Mouse (Mus musculus): ENCODE data around the gene Il12rb1. TPM values are rescaled to one million over a fixed set of nuclear protein-coding genes. Genes with fewer than 3 reads are reported as not detected.

Gene Il12rb1
- polyA plus RNA-seq, 1 experiment from 2014 or later: not detected

GRCm38 (mm10) chr8:70770748-70771147, 37.5 kb upstream of the Il12rb1 start:
- Histone ChIP-seq H3K4me3 (ENCODE audit: low read depth, low read length) (no peak overlapping the region), H3K27ac (replicated peaks; ENCODE audit: low read depth, low read length) (no peak overlapping the region), H3K36me3 (ENCODE audit: control insufficient read depth, insufficient read depth, low read length) (peaks cover 24% of the 10 kb centered on the region), H3K9me3 (ENCODE audit: control insufficient read depth, low read length) (no peaks in the 10 kb centered on the region), H3K4me1 (ENCODE audit: control insufficient read depth, insufficient read depth, low read length) (peaks cover 20% of the 10 kb centered on the region), H3K27me3 (ENCODE audit: control insufficient read depth, insufficient read depth, low read length) (no peaks in the 10 kb centered on the region), H3K9ac (ENCODE audit: low read length) (no peak overlapping the region), H3K4me2 (ENCODE audit: low read depth, severe bottlenecking) (no peak overlapping the region)
- no peak for DNase-seq (ENCODE audit: low spot score)
- 96% methylated on average over 13 of the region's 13 CpGs for WGBS
- ATAC-seq (ENCODE audit: insufficient number of reproducible peaks, low FRiP score, low TSS enrichment, low read depth): no peak

GRCm38 (mm10) chr8:70771217-70771616, 37.0 kb upstream of the Il12rb1 start:
- ATAC-seq (ENCODE audit: insufficient number of reproducible peaks, low FRiP score, low TSS enrichment, low read depth) (no peak), DNase-seq (ENCODE audit: low spot score) (no peak)
- Histone ChIP-seq H3K4me2 (ENCODE audit: low read depth, severe bottlenecking) (no peak overlapping the region), H3K9ac (ENCODE audit: low read length) (no peak overlapping the region), H3K4me1 (ENCODE audit: control insufficient read depth, insufficient read depth, low read length) (peaks cover 21% of the 10 kb centered on the region), H3K27ac (replicated peaks; ENCODE audit: low read depth, low read length) (no peak overlapping the region), H3K36me3 (ENCODE audit: control insufficient read depth, insufficient read depth, low read length) (peaks cover 24% of the 10 kb centered on the region), H3K27me3 (ENCODE audit: control insufficient read depth, insufficient read depth, low read length) (no peaks in the 10 kb centered on the region), H3K4me3 (ENCODE audit: low read depth, low read length) (no peak overlapping the region), H3K9me3 (ENCODE audit: control insufficient read depth, low read length) (no peaks in the 10 kb centered on the region)
- WGBS: 89% methylated on average over 7 of the region's 7 CpGs

- DNase-seq (ENCODE audit: low spot score) (no peak), ATAC-seq (ENCODE audit: insufficient number of reproducible peaks, low FRiP score, low TSS enrichment, low read depth) (no peak)
- Histone ChIP-seq H3K4me1 (ENCODE audit: control insufficient read depth, insufficient read depth, low read length) (peaks cover 13% of the 10 kb centered on the region; the same call in 1 of the 2 replicates), H3K36me3 (ENCODE audit: control insufficient read depth, insufficient read depth, low read length) (peaks cover 24% of the 10 kb centered on the region), H3K9me3 (ENCODE audit: control insufficient read depth, low read length) (no peaks in the 10 kb centered on the region), H3K9ac (ENCODE audit: low read length) (no peak overlapping the region), H3K4me2 (ENCODE audit: low read depth, severe bottlenecking) (no peak overlapping the region), H3K4me3 (ENCODE audit: low read depth, low read length) (no peak overlapping the region), H3K27me3 (ENCODE audit: control insufficient read depth, insufficient read depth, low read length) (no peaks in the 10 kb centered on the region), H3K27ac (replicated peaks; ENCODE audit: low read depth, low read length) (no peak overlapping the region)
- 92% methylated on average over 13 of the region's 13 CpGs for WGBS
Measured at GRCm38 (mm10) chr8:70772075-70772474, 36.2 kb upstream of the Il12rb1 start.

- H3K36me3 ChIP-seq (ENCODE audit: control insufficient read depth, insufficient read depth, low read length): peaks cover 23% of the 10 kb centered on the region
- WGBS: 92% methylated on average over 9 of the region's 9 CpGs
- peaks cover 12% of the 10 kb centered on the region for H3K4me1 ChIP-seq (ENCODE audit: control insufficient read depth, insufficient read depth, low read length)
- ATAC-seq (ENCODE audit: insufficient number of reproducible peaks, low FRiP score, low TSS enrichment, low read depth) (no peak), DNase-seq (ENCODE audit: low spot score) (no peak)
- no peak overlapping the region for H3K27ac ChIP-seq (replicated peaks; ENCODE audit: low read depth, low read length)
- no peak overlapping the region for H3K4me3 ChIP-seq (ENCODE audit: low read depth, low read length)
- no peaks in the 10 kb centered on the region for H3K9me3 ChIP-seq (ENCODE audit: control insufficient read depth, low read length)
- H3K9ac ChIP-seq (ENCODE audit: low read length): no peak overlapping the region
- H3K27me3 ChIP-seq (ENCODE audit: control insufficient read depth, insufficient read depth, low read length): no peaks in the 10 kb centered on the region
- no peak overlapping the region for H3K4me2 ChIP-seq (ENCODE audit: low read depth, severe bottlenecking)
Measured at GRCm38 (mm10) chr8:70772890-70773289, 35.4 kb upstream of the Il12rb1 start.

- no peaks in the 10 kb centered on the region for H3K9me3 ChIP-seq (ENCODE audit: control insufficient read depth, low read length)
- no peak overlapping the region for H3K9ac ChIP-seq (ENCODE audit: low read length)
- H3K27me3 ChIP-seq (ENCODE audit: control insufficient read depth, insufficient read depth, low read length): no peaks in the 10 kb centered on the region
- H3K27ac ChIP-seq (replicated peaks; ENCODE audit: low read depth, low read length): no peak overlapping the region
- H3K4me3 ChIP-seq (ENCODE audit: low read depth, low read length): no peak overlapping the region
- peaks cover 19% of the 10 kb centered on the region for H3K36me3 ChIP-seq (ENCODE audit: control insufficient read depth, insufficient read depth, low read length)
- ATAC-seq (ENCODE audit: insufficient number of reproducible peaks, low FRiP score, low TSS enrichment, low read depth) (no peak), DNase-seq (ENCODE audit: low spot score) (no peak)
- 85% methylated on average over 5 of the region's 5 CpGs for WGBS
- H3K4me1 ChIP-seq (ENCODE audit: control insufficient read depth, insufficient read depth, low read length): peaks cover 15% of the 10 kb centered on the region
- H3K4me2 ChIP-seq (ENCODE audit: low read depth, severe bottlenecking): no peak overlapping the region
Measured at GRCm38 (mm10) chr8:70773410-70773809, 34.8 kb upstream of the Il12rb1 start.

- Histone ChIP-seq H3K27ac (replicated peaks; ENCODE audit: low read depth, low read length) (no peak overlapping the region), H3K4me3 (ENCODE audit: low read depth, low read length) (no peak overlapping the region), H3K36me3 (ENCODE audit: control insufficient read depth, insufficient read depth, low read length) (peaks cover 15% of the 10 kb centered on the region), H3K4me2 (ENCODE audit: low read depth, severe bottlenecking) (no peak overlapping the region; the same call in 1 of the 2 replicates), H3K9me3 (ENCODE audit: control insufficient read depth, low read length) (no peaks in the 10 kb centered on the region), H3K4me1 (ENCODE audit: control insufficient read depth, insufficient read depth, low read length) (peaks cover 15% of the 10 kb centered on the region), H3K27me3 (ENCODE audit: control insufficient read depth, insufficient read depth, low read length) (no peaks in the 10 kb centered on the region), H3K9ac (ENCODE audit: low read length) (no peak overlapping the region)
- 77% methylated on average over 9 of the region's 9 CpGs for WGBS
- DNase-seq (ENCODE audit: low spot score) (no peak), ATAC-seq (ENCODE audit: insufficient number of reproducible peaks, low FRiP score, low TSS enrichment, low read depth) (no peak)
Measured at GRCm38 (mm10) chr8:70773833-70774232, 34.4 kb upstream of the Il12rb1 start.

GRCm38 (mm10) chr8:70774740-70775139, 33.5 kb upstream of the Il12rb1 start:
- WGBS: 95% methylated on average over 18 of the region's 18 CpGs
- H3K9ac ChIP-seq (ENCODE audit: low read length): no peak overlapping the region

GRCm38 (mm10) chr8:70775227-70775626, 33.0 kb upstream of the Il12rb1 start:
- Histone ChIP-seq H3K27ac (replicated peaks; ENCODE audit: low read depth, low read length) (no peak overlapping the region), H3K9ac (ENCODE audit: low read length) (no peak overlapping the region), H3K27me3 (ENCODE audit: control insufficient read depth, insufficient read depth, low read length) (no peaks in the 10 kb centered on the region), H3K36me3 (ENCODE audit: control insufficient read depth, insufficient read depth, low read length) (peaks cover 24% of the 10 kb centered on the region), H3K4me3 (ENCODE audit: low read depth, low read length) (peak overlapping the region; percentile 86; the same call in 1 of the 2 replicates), H3K9me3 (ENCODE audit: control insufficient read depth, low read length) (no peaks in the 10 kb centered on the region), H3K4me2 (ENCODE audit: low read depth, severe bottlenecking) (peak overlapping the region; percentile 77; the same call in 1 of the 2 replicates), H3K4me1 (ENCODE audit: control insufficient read depth, insufficient read depth, low read length) (peaks cover 15% of the 10 kb centered on the region)
- ATAC-seq (ENCODE audit: insufficient number of reproducible peaks, low FRiP score, low TSS enrichment, low read depth): no peak
- DNase-seq (ENCODE audit: low spot score): no peak
- WGBS: 94% methylated on average over 5 of the region's 5 CpGs

More at GRCm38 (mm10) chr8:70774740-70775139, 33.5 kb upstream of the Il12rb1 start:
- Histone ChIP-seq H3K4me2 (ENCODE audit: low read depth, severe bottlenecking) (no peak overlapping the region), H3K4me3 (ENCODE audit: low read depth, low read length) (no peak overlapping the region), H3K27ac (replicated peaks; ENCODE audit: low read depth, low read length) (no peak overlapping the region), H3K4me1 (ENCODE audit: control insufficient read depth, insufficient read depth, low read length) (peaks cover 15% of the 10 kb centered on the region), H3K27me3 (ENCODE audit: control insufficient read depth, insufficient read depth, low read length) (no peaks in the 10 kb centered on the region), H3K36me3 (ENCODE audit: control insufficient read depth, insufficient read depth, low read length) (peaks cover 21% of the 10 kb centered on the region), H3K9me3 (ENCODE audit: control insufficient read depth, low read length) (no peaks in the 10 kb centered on the region)
- no peak for DNase-seq (ENCODE audit: low spot score)
- ATAC-seq (ENCODE audit: insufficient number of reproducible peaks, low FRiP score, low TSS enrichment, low read depth): no peak
